Mouse (Mus musculus) heart, embryonic 12.5 days (tissue): ENCODE measurements around the gene Frs2. TPM values are rescaled to one million over a fixed set of nuclear protein-coding genes. Genes with fewer than 3 reads are reported as not detected.
"Not testable (repeated sequence)": the region's sequence is repeated elsewhere in the genome, so short reads cannot be mapped to it uniquely, and the experiment has no call there.

ENCODE experiments used
- ATAC-seq: fragments of 200-750 bp; cut with Nextera tagmentation; 2 replicates; pipeline ENCODE4 v1.8.0; 2017; ENCODE audit warnings: moderate TSS enrichment, moderate library complexity; ENCODE audit not compliant: insufficient number of reproducible peaks, low FRiP score
- H3K27ac ChIP-seq: fragments of 300-500 bp; sonication (generic); 2 replicates; pipeline ENCODE4 v1.5.1; 2016; ENCODE audit warnings: mild to moderate bottlenecking, moderate library complexity; ENCODE audit not compliant: poor library complexity, severe bottlenecking
- H3K27me3 ChIP-seq: fragments of 300-500 bp; sonication (generic); replicated peaks from 2 replicates; pipeline ENCODE4 v1.6.1; 2016; ENCODE audit warnings: mild to moderate bottlenecking, moderate library complexity
- H3K36me3 ChIP-seq: fragments of 300-500 bp; sonication (generic); 2 replicates; pipeline ENCODE4 v1.6.1; 2016; ENCODE audit warnings: mild to moderate bottlenecking, moderate library complexity
- H3K4me1 ChIP-seq: fragments of 300-500 bp; sonication (generic); replicated peaks from 2 replicates; pipeline ENCODE4 v1.6.1; 2016; ENCODE audit warnings: mild to moderate bottlenecking
- H3K4me2 ChIP-seq: fragments of 300-500 bp; sonication (generic); 2 replicates; pipeline ENCODE4 v1.6.1; 2016; ENCODE audit warnings: mild to moderate bottlenecking, moderate library complexity
- H3K4me3 ChIP-seq: fragments of 300-500 bp; sonication (generic); 2 replicates; pipeline ENCODE4 v1.5.1; 2016; ENCODE audit warnings: mild to moderate bottlenecking
- H3K9ac ChIP-seq: fragments of 300-500 bp; sonication (generic); 2 replicates; pipeline ENCODE4 v1.6.1; 2016; ENCODE audit warnings: mild to moderate bottlenecking, moderate library complexity
- H3K9me3 ChIP-seq: fragments of 300-500 bp; sonication (generic); replicated peaks from 2 replicates; pipeline ENCODE4 v1.6.1; 2016; ENCODE audit warnings: mild to moderate bottlenecking, moderate library complexity
- WGBS: fragments of 180-500 bp; shearing (Covaris S2); methylation state at CpG from one replicate; pipeline ENCODE4 v1.1.7; 2016; 5-methylcytosine and 5-hydroxymethylcytosine counted together
- polyA plus RNA-seq: library from polyadenylated mRNA; unstranded; fragments of >200 nt; fragmentation: Nextera tagmentation; extraction: Ambion mirVana; gene quantifications from 2 replicates; pipeline ENCODE4 v1.2.1, GENCODE M21; 2016

The Frs2 gene
- polyA plus RNA-seq, 1 experiment from 2014 or later: 23.4 TPM

- Histone ChIP-seq H3K9me3 (no peaks in the 10 kb centered on the region), H3K4me1 (peaks cover 18% of the 10 kb centered on the region), H3K4me3 (no peak overlapping the region), H3K9ac (no peak overlapping the region), H3K27me3 (no peaks in the 10 kb centered on the region), H3K36me3 (peaks cover 70% of the 10 kb centered on the region), H3K27ac (no peak overlapping the region; the same call in 1 of the 2 replicates), H3K4me2 (no peak overlapping the region)
- no peak for ATAC-seq
- WGBS: 83% methylated on average over 18 of the region's 18 CpGs
These were observed 76.0 kb downstream of the Frs2 start for GRCm38 (mm10) chr10:117072191-117072888.

DNA sequence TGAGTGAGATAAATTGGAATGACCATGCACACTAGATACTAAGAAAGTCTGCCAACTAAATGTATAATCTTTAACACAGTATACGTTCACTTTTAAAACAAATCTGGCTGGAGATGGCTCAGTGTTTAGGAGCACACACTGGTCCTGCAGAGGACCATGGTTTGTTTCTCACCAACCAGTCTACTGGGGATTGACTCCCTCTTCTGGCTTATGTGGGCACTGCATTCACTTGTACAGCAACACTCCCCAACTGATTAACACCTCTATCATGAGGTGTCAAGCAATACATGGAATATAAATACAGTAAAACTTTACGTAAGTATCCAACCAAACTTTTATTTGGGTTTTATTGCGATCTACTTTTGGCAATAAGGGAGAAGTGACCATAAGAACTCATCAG is 79.2 kb downstream of the Frs2 start:
- no peak for ATAC-seq
- Histone ChIP-seq H3K4me2 (no peak overlapping the region), H3K36me3 (peaks cover 45% of the 10 kb centered on the region), H3K9ac (no peak overlapping the region), H3K27me3 (no peaks in the 10 kb centered on the region), H3K4me1 (peaks cover 17% of the 10 kb centered on the region), H3K27ac (no peak overlapping the region), H3K4me3 (no peak overlapping the region), H3K9me3 (no peaks in the 10 kb centered on the region)
- 93% methylated on average over 3 of the region's 3 CpGs for WGBS

DNA sequence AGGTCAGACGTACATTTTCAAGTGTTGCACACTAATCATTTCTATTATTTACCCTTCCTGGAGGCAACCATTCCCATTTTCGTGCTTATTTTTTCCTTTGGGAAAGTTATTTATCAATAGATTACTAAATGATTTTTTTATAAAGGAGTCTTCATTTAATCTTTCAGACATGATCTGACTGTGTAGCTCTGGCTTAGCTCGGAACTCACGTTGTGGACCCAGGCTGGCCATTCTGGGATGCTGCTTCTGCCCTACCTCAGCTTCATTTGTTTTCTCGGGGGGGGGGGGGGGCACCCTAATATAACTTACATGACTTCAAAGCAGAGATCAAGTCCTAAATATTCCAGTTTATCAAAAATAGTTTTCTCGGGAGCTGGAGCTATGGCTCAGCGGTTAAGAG is 84.3 kb downstream of the Frs2 start:
- peak overlapping the region; percentile 68; the same call in 1 of the 2 replicates for H3K27ac ChIP-seq
- WGBS: 8% methylated on average over 7 of the region's 7 CpGs
- H3K4me1 ChIP-seq: peaks cover 6% of the 10 kb centered on the region
- peaks cover 34% of the 10 kb centered on the region for H3K36me3 ChIP-seq
- H3K9me3 ChIP-seq: no peaks in the 10 kb centered on the region
- H3K4me3 ChIP-seq: peak overlapping the region; percentile 97
- no peak for ATAC-seq
- peak overlapping the region; percentile 87 for H3K4me2 ChIP-seq
- no peaks in the 10 kb centered on the region for H3K27me3 ChIP-seq
- no peak overlapping the region for H3K9ac ChIP-seq

GRCm38 (mm10) chr10:117063254-117064021 is 84.9 kb downstream of the Frs2 start, which contains the start of gene Cct2:
Gene Cct2 (minus strand): TSS chr10:117063814.
- Histone ChIP-seq H3K27ac (peak within 1 kb of the TSS; percentile 86), H3K4me2 (peak within 1 kb of the TSS; percentile 87), H3K36me3 (peaks cover 36% of the 10 kb centered on the region), H3K27me3 (no peaks in the 10 kb centered on the region), H3K4me1 (peaks cover 13% of the 10 kb centered on the region), H3K9me3 (no peaks in the 10 kb centered on the region), H3K9ac (peak within 1 kb of the TSS; percentile 93), H3K4me3 (peak within 1 kb of the TSS; percentile 97)
- under 1% methylated on average over 68 of the region's 68 CpGs for WGBS
- ATAC-seq: peak; percentile 98

- Histone ChIP-seq H3K27ac (no peak overlapping the region), H3K9ac (peak overlapping the region; percentile 93), H3K9me3 (no peaks in the 10 kb centered on the region), H3K4me1 (peaks cover 15% of the 10 kb centered on the region), H3K27me3 (no peaks in the 10 kb centered on the region), H3K36me3 (peaks cover 42% of the 10 kb centered on the region), H3K4me3 (peak overlapping the region; percentile 97), H3K4me2 (peak overlapping the region; percentile 87)
- no peak for ATAC-seq
- 2% methylated on average over 15 of the region's 15 CpGs for WGBS
These were observed 85.5 kb downstream of the Frs2 start for GRCm38 (mm10) chr10:117062894-117063253.

GRCm38 (mm10) chr10:117055668-117056067 is 92.7 kb downstream of the Frs2 start:
- WGBS: 90% methylated on average over 4 of the region's 4 CpGs
- Histone ChIP-seq H3K27ac (no peak overlapping the region), H3K4me1 (peaks cover 11% of the 10 kb centered on the region), H3K4me2 (no peak overlapping the region), H3K36me3 (peaks cover 96% of the 10 kb centered on the region), H3K27me3 (no peaks in the 10 kb centered on the region), H3K9me3 (no peaks in the 10 kb centered on the region), H3K4me3 (no peak overlapping the region), H3K9ac (no peak overlapping the region)
- no peak for ATAC-seq

- 67% methylated on average over 4 of the region's 4 CpGs for WGBS
- Histone ChIP-seq H3K9me3 (no peaks in the 10 kb centered on the region), H3K4me2 (no peak overlapping the region), H3K27ac (peak overlapping the region; percentile 19; the same call in 1 of the 2 replicates), H3K9ac (0 out of 2 replicates have a peak overlapping the region, but pooled peaks have one; percentile 1), H3K4me1 (peaks cover 17% of the 10 kb centered on the region), H3K4me3 (no peak overlapping the region), H3K36me3 (peaks cover 59% of the 10 kb centered on the region), H3K27me3 (no peaks in the 10 kb centered on the region)
- no peak for ATAC-seq
These were observed 98.3 kb downstream of the Frs2 start for GRCm38 (mm10) chr10:117049961-117050597.

DNA sequence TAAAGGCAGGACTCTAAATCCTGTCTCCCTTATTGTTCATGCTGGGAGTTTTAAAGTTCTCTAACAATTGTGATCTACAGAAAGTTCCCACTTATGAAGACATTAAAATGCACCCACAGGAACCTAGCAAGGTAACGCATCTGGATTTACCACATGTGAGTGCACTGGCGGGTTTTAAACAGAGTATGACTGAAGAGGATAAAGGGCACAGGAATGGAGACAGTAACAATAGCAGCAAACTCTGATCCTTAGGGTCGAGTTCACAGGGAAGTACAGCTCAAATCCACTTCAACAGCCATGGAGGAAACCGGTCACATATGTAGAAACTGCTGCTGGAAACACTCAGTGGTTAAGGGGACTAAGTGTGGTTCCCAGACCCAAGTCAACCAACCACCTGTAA is 99.1 kb downstream of the Frs2 start:
- WGBS: 75% methylated on average over 4 of the region's 4 CpGs
- peaks cover 51% of the 10 kb centered on the region for H3K36me3 ChIP-seq
- no peaks in the 10 kb centered on the region for H3K27me3 ChIP-seq
- ATAC-seq: no peak
- peaks cover 23% of the 10 kb centered on the region for H3K4me1 ChIP-seq
- peak overlapping the region; percentile 55; the same call in 1 of the 2 replicates for H3K27ac ChIP-seq
- H3K4me3 ChIP-seq: no peak overlapping the region
- peak overlapping the region; percentile 66 for H3K4me2 ChIP-seq
- H3K9ac ChIP-seq: no peak overlapping the region; the same call in 1 of the 2 replicates
- no peaks in the 10 kb centered on the region for H3K9me3 ChIP-seq

DNA sequence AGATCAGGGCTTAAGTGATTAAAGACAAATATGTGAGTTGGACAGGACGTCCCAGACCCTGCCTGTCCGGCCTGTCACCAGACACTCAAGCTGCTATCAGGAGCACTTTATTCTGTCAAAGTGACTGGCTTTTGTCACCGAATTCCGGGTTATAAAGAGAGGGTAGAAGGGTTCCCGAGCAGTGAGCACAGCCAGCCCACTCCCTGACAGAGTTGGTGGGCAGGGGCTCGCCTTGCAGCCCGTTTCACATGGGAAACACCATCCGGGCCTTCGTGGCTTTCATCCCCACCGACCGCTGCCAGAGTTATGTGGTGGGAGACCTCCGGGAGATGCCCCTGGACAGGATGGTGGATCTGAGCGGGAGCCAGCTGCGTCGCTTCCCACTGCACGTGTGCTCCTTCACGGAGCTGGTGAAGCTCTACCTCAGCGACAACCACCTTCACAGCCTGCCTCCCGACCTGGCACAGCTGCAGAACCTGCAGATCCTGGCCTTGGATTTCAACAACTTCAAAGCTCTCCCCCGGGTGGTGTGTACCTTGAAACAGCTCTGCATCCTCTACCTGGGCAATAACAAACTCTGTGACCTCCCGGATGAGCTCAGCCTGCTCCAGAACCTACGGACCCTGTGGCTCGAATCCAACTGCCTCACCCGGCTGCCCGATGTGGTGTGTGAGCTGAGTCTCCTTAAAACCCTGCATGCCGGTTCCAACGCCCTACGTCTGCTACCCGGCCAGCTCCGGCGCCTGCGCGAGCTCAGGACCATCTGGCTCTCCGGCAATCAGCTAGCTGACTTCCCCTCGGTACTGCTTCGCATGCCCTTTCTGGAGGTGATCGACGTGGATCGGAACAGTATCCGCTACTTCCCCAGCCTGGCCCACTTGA is 102.9 kb downstream of the Frs2 start, which contains the start of gene Lrrc10:
TSS of gene Lrrc10 (plus strand) at position 167 of the 882 bp plus-strand sequence.
- WGBS: 21% methylated on average over 40 of the region's 40 CpGs
- Histone ChIP-seq H3K4me2 (peak within 1 kb of the TSS; percentile 62), H3K27ac (peak within 1 kb of the TSS; percentile 92), H3K36me3 (peaks cover 19% of the 10 kb centered on the region), H3K9ac (peak within 1 kb of the TSS; percentile 86), H3K4me3 (peak within 1 kb of the TSS; percentile 63), H3K9me3 (no peaks in the 10 kb centered on the region), H3K4me1 (peaks cover 45% of the 10 kb centered on the region), H3K27me3 (no peaks in the 10 kb centered on the region)
- ATAC-seq: peak; percentile 58

DNA sequence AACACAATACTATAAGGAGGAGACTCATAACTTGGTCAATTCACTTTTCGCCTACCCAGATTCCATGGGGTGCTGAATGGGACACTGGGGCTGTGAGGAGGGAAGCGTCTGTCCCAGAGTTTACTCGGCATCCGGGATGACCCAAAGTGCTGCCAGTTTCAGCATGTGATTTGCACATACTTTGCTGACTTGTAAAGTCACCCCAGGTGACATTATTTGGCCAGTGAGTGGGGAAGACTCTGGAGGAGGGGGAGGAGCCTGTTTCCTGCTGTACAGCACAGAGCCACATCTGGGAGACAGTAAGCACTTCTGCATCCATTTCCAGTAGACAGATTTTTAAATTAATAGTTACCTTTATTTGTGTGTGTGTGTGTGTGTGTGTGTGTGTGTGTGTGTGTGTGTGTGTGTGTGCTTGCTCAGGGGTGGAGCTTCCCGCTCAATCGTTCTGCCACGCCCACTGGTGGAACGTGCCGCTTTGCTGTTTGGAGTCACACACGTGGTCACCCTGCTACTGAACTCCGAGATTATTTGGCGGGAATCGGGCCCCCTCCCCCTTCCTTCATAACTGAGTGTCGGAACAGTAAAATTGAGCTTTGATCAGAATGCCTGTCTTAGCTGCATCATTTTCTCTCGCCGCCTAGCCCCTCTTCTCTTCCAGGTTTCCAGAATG is 104.7 kb downstream of the Frs2 start:
- H3K36me3 ChIP-seq, ATAC-seq, H3K9me3 ChIP-seq, H3K27me3 ChIP-seq: not testable (repeated sequence)
- Histone ChIP-seq H3K9ac (0 out of 2 replicates have a peak overlapping the region, but pooled peaks have one; percentile 32), H3K4me2 (peak overlapping the region; percentile 62), H3K4me3 (peak overlapping the region; percentile 13; the same call in 1 of the 2 replicates), H3K27ac (0 out of 2 replicates have a peak overlapping the region, but pooled peaks have one; percentile 14), H3K4me1 (peaks cover 33% of the 10 kb centered on the region)
- 22% methylated on average over 16 of the region's 16 CpGs for whole genome bisulfite sequencing
